Mouse (Mus musculus): ENCODE results near the gene Cks1b. TPM values are rescaled to one million over a fixed set of nuclear protein-coding genes. Genes with fewer than 3 reads are reported as not detected.

Gene Cks1b
- polyA plus RNA-seq, 1 experiment from 2014 or later = 510 TPM

DNA sequence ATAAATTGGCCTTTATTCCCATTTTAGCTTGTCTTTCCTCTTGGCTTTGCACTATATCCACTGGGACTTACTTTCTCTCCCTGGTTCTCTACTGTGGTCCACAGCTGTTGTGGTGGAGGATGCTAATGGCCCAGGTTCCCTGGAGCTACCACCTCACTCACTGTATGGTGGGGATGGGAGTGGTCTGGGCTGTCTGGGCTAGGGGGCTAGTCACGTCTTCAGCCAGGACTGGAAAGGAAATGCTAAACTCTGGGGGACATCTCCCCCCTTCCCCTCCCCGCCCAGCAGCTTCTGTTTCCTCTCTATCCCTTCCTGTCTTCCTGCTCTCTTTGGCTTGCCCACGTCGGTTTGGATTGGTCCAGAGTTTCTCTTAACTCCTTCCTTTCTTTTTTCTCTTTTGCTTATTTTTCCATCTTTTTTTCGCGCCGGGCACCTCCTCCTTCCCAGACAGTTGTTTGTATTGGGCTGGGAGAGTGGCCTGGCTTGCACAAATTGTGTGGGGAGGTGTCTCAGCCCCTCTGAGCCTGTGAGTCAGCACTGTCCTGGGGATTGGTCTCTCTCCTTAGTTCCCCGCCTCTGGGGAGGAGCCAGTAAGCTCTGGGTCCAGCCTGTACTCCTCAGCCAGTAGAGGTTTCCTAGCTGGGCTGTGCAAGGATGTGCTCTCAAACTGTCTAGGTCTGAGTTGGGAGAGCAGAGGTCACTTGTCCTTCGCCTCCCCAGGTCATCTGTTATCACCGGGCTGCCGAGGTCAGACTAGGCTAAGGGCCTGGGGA lies 3.0 kb upstream of the Cks1b start:
- H3K27ac ChIP-seq (ENCODE audit: low read depth) = peak overlapping the region; percentile 98
- peak overlapping the region; percentile 53 for H3K4me3 ChIP-seq (ENCODE audit: low read depth, low read length)
- H3K9me3 ChIP-seq (ENCODE audit: control insufficient read depth, low read length) = no peaks in the 10 kb centered on the region
- peaks cover 44% of the 10 kb centered on the region for H3K4me1 ChIP-seq (replicated peaks; ENCODE audit: control insufficient read depth, insufficient read depth, low read length)
- no peaks in the 10 kb centered on the region for H3K27me3 ChIP-seq (replicated peaks; ENCODE audit: control insufficient read depth, insufficient read depth, low read length)
- under 1% methylated on average over 11 of the region's 11 CpGs for WGBS
- DNase-seq (ENCODE audit: low spot score) (peak; percentile 76), ATAC-seq (replicated peaks; ENCODE audit: low FRiP score, low TSS enrichment, low read depth) (peak; percentile 62)
- peaks cover 22% of the 10 kb centered on the region for H3K36me3 ChIP-seq (ENCODE audit: control insufficient read depth, insufficient read depth, low read length)
- peak overlapping the region; percentile 61 for H3K9ac ChIP-seq (ENCODE audit: low read length)
- H3K4me2 ChIP-seq (ENCODE audit: low read length) = peak overlapping the region; percentile 98

DNA sequence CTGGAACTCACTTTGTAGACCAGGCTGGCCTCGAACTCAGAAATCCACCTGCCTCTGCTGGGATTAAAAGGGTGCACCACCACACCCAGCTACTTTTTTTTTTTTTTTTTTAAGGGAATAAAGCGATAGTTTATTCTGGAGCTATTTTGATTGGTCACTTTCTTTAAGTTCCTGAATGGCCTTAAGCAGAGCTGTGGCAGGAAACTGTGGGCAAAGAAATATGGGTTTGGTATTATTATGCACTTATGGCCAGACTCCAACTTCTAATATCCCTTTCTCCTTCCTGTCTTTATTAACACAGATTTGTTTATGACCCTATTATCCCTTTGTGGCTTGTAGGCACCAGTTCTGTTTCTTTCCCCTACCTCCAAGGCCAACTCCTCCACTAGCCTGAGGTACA lies 2.2 kb upstream of the Cks1b start:
- H3K9ac ChIP-seq (ENCODE audit: low read length) = no peak overlapping the region

DNA sequence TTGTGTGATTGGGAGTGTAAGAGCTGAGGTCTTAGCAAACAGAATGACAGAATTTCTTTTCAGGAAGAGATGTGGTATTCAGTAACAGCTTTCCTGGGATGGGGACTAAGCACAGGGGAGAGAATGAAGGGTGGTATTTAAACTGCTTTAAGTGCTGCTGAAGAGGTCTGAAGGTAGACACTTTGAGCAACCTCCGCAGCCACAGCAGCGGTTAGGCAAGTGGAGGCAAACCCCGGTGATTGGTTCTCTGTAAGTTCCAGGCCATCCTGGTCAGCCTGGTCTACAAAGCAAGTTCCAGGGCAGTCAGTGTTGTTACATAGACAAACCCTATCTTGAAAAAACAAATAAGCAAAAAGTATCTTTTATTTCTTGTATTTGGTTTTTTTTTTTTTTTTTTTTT lies 1.8 kb upstream of the Cks1b start:
- Histone ChIP-seq H3K27ac (ENCODE audit: low read depth) (peak overlapping the region; percentile 98), H3K9ac (ENCODE audit: low read length) (peak overlapping the region; percentile 65), H3K27me3 (replicated peaks; ENCODE audit: control insufficient read depth, insufficient read depth, low read length) (no peaks in the 10 kb centered on the region), H3K4me3 (ENCODE audit: low read depth, low read length) (peak overlapping the region; percentile 84), H3K36me3 (ENCODE audit: control insufficient read depth, insufficient read depth, low read length) (peaks cover 27% of the 10 kb centered on the region), H3K4me1 (replicated peaks; ENCODE audit: control insufficient read depth, insufficient read depth, low read length) (peaks cover 44% of the 10 kb centered on the region), H3K4me2 (ENCODE audit: low read length) (peak overlapping the region; percentile 98), H3K9me3 (ENCODE audit: control insufficient read depth, low read length) (no peaks in the 10 kb centered on the region)
- no peak for ATAC-seq (replicated peaks; ENCODE audit: low FRiP score, low TSS enrichment, low read depth)
- WGBS = 23% methylated on average over 3 of the region's 3 CpGs
- no peak for DNase-seq (ENCODE audit: low spot score)

More for the DNA sequence above, 2.2 kb upstream of the Cks1b start:
- peaks cover 24% of the 10 kb centered on the region for H3K36me3 ChIP-seq (ENCODE audit: control insufficient read depth, insufficient read depth, low read length)
- no peaks in the 10 kb centered on the region for H3K9me3 ChIP-seq (ENCODE audit: control insufficient read depth, low read length)
- peak overlapping the region; percentile 98 for H3K4me2 ChIP-seq (ENCODE audit: low read length)
- H3K27me3 ChIP-seq (replicated peaks; ENCODE audit: control insufficient read depth, insufficient read depth, low read length) = no peaks in the 10 kb centered on the region
- H3K4me3 ChIP-seq (ENCODE audit: low read depth, low read length) = no peak overlapping the region
- 49% methylated on average over 2 of the region's 2 CpGs for WGBS
- peak overlapping the region; percentile 98 for H3K27ac ChIP-seq (ENCODE audit: low read depth)
- H3K4me1 ChIP-seq (replicated peaks; ENCODE audit: control insufficient read depth, insufficient read depth, low read length) = peaks cover 44% of the 10 kb centered on the region
- DNase-seq (ENCODE audit: low spot score) (no peak), ATAC-seq (replicated peaks; ENCODE audit: low FRiP score, low TSS enrichment, low read depth) (no peak)

DNA sequence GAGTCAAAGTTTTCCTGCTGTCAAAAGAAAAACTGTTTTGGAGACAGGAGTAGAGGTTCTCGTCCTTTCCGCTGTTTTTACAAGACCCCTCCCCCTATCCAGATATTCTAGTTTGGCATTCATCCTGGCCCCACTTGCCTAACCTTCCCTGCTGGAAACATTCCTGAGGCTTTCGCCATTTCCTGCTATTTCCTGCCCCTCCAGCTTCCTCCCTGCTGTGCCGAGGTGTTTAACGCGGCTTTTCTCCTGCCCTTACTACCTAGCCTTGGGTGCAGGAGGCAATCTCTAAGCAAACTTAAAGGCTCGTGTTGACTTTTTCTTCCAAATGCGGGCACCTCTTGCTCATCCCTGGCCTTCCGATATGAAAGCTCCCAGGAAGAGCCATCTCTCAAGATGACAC lies 1.4 kb upstream of the Cks1b start:
- ATAC-seq (replicated peaks; ENCODE audit: low FRiP score, low TSS enrichment, low read depth) (no peak), DNase-seq (ENCODE audit: low spot score) (no peak)
- Histone ChIP-seq H3K4me2 (ENCODE audit: low read length) (peak overlapping the region; percentile 98), H3K9me3 (ENCODE audit: control insufficient read depth, low read length) (no peaks in the 10 kb centered on the region), H3K36me3 (ENCODE audit: control insufficient read depth, insufficient read depth, low read length) (peaks cover 27% of the 10 kb centered on the region), H3K4me3 (ENCODE audit: low read depth, low read length) (peak overlapping the region; percentile 84), H3K27me3 (replicated peaks; ENCODE audit: control insufficient read depth, insufficient read depth, low read length) (no peaks in the 10 kb centered on the region), H3K27ac (ENCODE audit: low read depth) (peak overlapping the region; percentile 98), H3K9ac (ENCODE audit: low read length) (peak overlapping the region; percentile 65), H3K4me1 (replicated peaks; ENCODE audit: control insufficient read depth, insufficient read depth, low read length) (peaks cover 41% of the 10 kb centered on the region)
- WGBS = 2% methylated on average over 9 of the region's 9 CpGs

DNA sequence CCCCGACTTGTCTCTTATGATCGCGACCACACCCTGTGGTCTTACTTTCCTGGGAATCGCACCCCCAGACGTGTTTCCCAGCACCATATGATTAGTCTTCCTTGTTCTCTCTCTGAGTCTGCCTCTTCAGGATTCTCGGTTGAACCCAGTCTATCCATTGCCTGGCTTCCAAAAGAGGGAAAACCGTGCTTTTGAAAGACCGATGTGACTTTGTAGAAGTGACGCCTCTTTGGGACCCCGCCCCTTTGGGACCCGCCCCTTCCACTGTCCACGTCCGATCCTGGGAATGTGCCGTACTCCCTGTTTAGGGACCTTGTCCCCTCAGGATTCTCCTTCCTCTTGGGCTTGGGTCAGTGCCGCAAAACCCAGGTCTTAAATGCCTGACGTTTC lies 673 bp upstream of the Cks1b start:
- H3K36me3 ChIP-seq (ENCODE audit: control insufficient read depth, insufficient read depth, low read length) = peaks cover 28% of the 10 kb centered on the region
- peak overlapping the region; percentile 98 for H3K27ac ChIP-seq (ENCODE audit: low read depth)
- H3K4me1 ChIP-seq (replicated peaks; ENCODE audit: control insufficient read depth, insufficient read depth, low read length) = peaks cover 34% of the 10 kb centered on the region
- 0% methylated on average over 16 of the region's 16 CpGs for WGBS
- H3K4me3 ChIP-seq (ENCODE audit: low read depth, low read length) = peak overlapping the region; percentile 84
- peak overlapping the region; percentile 65 for H3K9ac ChIP-seq (ENCODE audit: low read length)
- DNase-seq (ENCODE audit: low spot score) (no peak), ATAC-seq (replicated peaks; ENCODE audit: low FRiP score, low TSS enrichment, low read depth) (peak; percentile 40; the same call in 1 of the 2 replicates)
- H3K9me3 ChIP-seq (ENCODE audit: control insufficient read depth, low read length) = no peaks in the 10 kb centered on the region
- H3K4me2 ChIP-seq (ENCODE audit: low read length) = peak overlapping the region; percentile 98
- no peaks in the 10 kb centered on the region for H3K27me3 ChIP-seq (replicated peaks; ENCODE audit: control insufficient read depth, insufficient read depth, low read length)

DNA sequence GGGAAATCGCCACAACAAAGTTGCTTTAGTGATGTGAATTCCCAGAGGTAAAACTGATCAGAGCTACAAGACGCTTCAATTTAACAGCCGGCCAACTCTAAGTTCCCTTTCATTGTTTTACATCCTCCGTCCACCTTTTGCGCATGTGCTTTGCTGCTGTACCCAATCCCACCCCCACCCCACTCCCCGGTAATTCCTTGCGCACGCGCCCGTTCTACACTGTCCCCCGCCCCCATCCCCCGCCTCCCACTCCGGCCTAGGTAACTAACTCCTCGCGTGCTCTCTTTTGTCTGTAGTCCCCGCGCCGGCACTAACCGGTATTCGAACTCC lies 378 bp downstream of the Cks1b start:
- peak; percentile 47 for ATAC-seq (replicated peaks; ENCODE audit: low FRiP score, low TSS enrichment, low read depth)
- Histone ChIP-seq H3K9ac (ENCODE audit: low read length) (peak overlapping the region; percentile 60), H3K4me3 (ENCODE audit: low read depth, low read length) (peak overlapping the region; percentile 84), H3K4me1 (replicated peaks; ENCODE audit: control insufficient read depth, insufficient read depth, low read length) (peaks cover 24% of the 10 kb centered on the region), H3K36me3 (ENCODE audit: control insufficient read depth, insufficient read depth, low read length) (peaks cover 32% of the 10 kb centered on the region), H3K27ac (ENCODE audit: low read depth) (peak overlapping the region; percentile 98), H3K27me3 (replicated peaks; ENCODE audit: control insufficient read depth, insufficient read depth, low read length) (no peaks in the 10 kb centered on the region), H3K4me2 (ENCODE audit: low read length) (peak overlapping the region; percentile 94), H3K9me3 (ENCODE audit: control insufficient read depth, low read length) (no peaks in the 10 kb centered on the region)
- WGBS = under 1% methylated on average over 20 of the region's 20 CpGs
- peak; percentile 98 for DNase-seq (ENCODE audit: low spot score)

DNA sequence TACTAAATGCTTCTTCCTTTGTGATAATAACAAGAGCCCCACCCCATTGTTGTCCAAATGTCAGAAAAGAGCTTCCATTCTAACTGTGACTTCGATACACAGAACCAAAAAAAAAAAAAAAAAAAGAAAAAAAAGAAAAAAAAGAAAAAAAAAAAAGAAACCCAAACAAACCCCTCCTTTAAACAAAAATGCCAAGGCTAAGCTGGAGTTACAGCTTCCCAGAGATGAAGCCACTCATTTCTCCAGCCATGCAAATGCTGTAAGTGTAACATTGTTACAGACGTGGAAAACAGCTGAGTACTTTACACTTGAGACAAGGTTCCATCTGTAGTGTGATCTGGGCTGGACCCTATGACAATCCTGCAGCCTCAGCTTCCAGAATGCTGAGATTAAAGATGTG lies 1.1 kb downstream of the Cks1b start:
- Histone ChIP-seq H3K4me2 (ENCODE audit: low read length) (peak overlapping the region; percentile 94), H3K9me3 (ENCODE audit: control insufficient read depth, low read length) (no peaks in the 10 kb centered on the region), H3K4me3 (ENCODE audit: low read depth, low read length) (peak overlapping the region; percentile 84), H3K4me1 (replicated peaks; ENCODE audit: control insufficient read depth, insufficient read depth, low read length) (peaks cover 20% of the 10 kb centered on the region), H3K27ac (ENCODE audit: low read depth) (peak overlapping the region; percentile 98), H3K27me3 (replicated peaks; ENCODE audit: control insufficient read depth, insufficient read depth, low read length) (no peaks in the 10 kb centered on the region), H3K36me3 (ENCODE audit: control insufficient read depth, insufficient read depth, low read length) (peaks cover 32% of the 10 kb centered on the region), H3K9ac (ENCODE audit: low read length) (peak overlapping the region; percentile 60)
- whole genome bisulfite sequencing = 16% methylated on average over 2 of the region's 2 CpGs
- ATAC-seq (replicated peaks; ENCODE audit: low FRiP score, low TSS enrichment, low read depth) (no peak), DNase-seq (ENCODE audit: low spot score) (no peak)

DNA sequence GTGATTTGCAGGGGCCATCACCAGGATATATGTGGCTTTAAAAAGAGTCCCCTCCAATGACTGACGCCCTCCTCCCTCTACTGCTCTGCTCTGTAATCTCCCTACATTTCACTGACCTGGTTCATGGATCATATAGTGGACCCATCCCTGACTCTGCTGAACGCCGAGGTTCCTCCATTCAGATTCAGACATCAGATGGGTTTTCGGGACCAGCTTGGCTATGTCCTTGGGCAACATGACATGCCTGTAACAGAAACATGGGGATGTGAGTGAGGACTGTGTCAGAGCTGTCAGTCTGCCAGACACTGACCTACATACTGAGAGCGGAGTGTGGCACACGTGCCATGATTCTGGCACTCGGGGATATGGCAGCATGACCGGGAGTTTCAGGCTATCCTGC lies 2.0 kb downstream of the Cks1b start:
- no peak overlapping the region for H3K4me2 ChIP-seq (ENCODE audit: low read length)
- whole genome bisulfite sequencing = 95% methylated on average over 8 of the region's 8 CpGs
- no peaks in the 10 kb centered on the region for H3K9me3 ChIP-seq (ENCODE audit: control insufficient read depth, low read length)
- no peak for ATAC-seq (replicated peaks; ENCODE audit: low FRiP score, low TSS enrichment, low read depth)
- H3K36me3 ChIP-seq (ENCODE audit: control insufficient read depth, insufficient read depth, low read length) = peaks cover 32% of the 10 kb centered on the region
- DNase-seq (ENCODE audit: low spot score) = no peak
- H3K4me3 ChIP-seq (ENCODE audit: low read depth, low read length) = no peak overlapping the region
- no peak overlapping the region for H3K9ac ChIP-seq (ENCODE audit: low read length)
- no peaks in the 10 kb centered on the region for H3K27me3 ChIP-seq (replicated peaks; ENCODE audit: control insufficient read depth, insufficient read depth, low read length)
- H3K27ac ChIP-seq (ENCODE audit: low read depth) = no peak overlapping the region
- H3K4me1 ChIP-seq (replicated peaks; ENCODE audit: control insufficient read depth, insufficient read depth, low read length) = peaks cover 17% of the 10 kb centered on the region

Measured in intestine, embryonic 14.5 days (tissue).